Mouse (Mus musculus): ENCODE data around the gene Fmnl2.

Fmnl2 gene

GRCm38 (mm10) chr2:53029716-53030431 is 172.2 kb downstream of the Fmnl2 start:
- in situ Hi-C loops (cut with MboI, MseI), result loop anchor here (25.0 kb wide), 1 partner anchor 1057 kb away; the partner anchor contains the start of gene Rprm

DNA sequence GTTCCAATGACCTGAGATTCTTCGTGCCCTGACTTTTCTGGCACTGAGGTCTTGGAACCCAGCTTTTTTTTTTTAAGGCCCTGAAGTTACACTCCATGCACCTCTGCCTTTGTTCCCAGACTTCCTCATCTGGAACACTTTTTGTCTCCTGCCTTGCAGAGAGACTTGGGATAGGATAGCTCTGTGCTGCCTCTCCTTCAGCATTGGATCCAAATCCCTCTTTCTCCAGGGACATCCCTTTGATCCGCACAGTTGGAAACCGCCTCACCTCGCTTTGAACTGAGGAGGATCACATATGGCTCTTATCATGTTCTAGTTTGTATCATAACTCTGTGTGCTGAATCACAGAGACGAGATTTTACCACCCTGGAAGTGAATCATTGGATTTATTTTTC is 172.8 kb downstream of the Fmnl2 start:
- in situ Hi-C loops (cut with MboI, MseI), result loop anchor here (25.0 kb wide), 1 partner anchor 1057 kb away; the partner anchor contains the start of gene Rprm

- in situ Hi-C loops (cut with MboI, MseI), result loop anchor here (25.0 kb wide), 1 partner anchor 1049 kb away; the partner anchor contains the start of gene Rprm
Observed at GRCm38 (mm10) chr2:53038253-53038652, 180.6 kb downstream of the Fmnl2 start.

DNA sequence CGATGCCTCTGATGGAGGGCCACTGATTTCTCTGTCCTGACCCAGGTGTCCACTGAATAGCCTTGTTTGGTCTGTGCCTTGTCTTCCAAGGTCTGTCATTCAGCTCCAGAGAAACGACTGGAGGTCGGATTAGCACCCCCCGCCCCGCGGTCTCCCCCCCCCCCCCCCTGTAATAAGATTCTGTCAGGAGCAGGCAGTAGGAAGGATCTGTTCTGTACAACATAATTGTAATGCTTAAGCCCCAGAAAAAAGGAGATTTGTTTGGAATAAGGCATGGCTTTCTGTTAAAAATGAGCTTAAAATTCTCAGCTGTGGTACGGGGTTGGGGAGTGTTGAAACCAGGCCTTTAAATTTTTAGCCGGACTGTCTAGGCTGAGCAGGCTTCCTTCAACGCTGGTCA is 181.1 kb downstream of the Fmnl2 start:
- in situ Hi-C loops (cut with MboI, MseI), result loop anchor here (25.0 kb wide), 1 partner anchor 1049 kb away; the partner anchor contains the start of gene Rprm

DNA sequence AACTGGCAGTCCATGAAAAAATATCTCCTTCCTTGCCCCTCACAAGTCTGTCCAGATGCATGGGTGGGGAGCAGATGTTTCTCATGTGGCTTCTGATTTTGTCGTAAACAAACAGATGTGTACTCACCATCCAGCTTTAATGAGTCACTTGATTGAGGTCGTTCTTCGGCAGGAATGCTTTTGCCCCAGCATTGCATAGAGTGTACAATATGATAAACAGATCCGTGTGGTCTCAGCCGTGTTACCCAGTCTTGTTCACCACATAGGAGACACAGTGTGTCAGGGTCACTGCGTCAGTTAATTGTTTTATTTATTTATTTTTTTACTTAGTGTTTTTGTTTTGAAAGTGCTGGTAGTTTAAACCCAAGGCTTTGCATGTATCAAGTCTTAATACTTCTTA is 189.4 kb downstream of the Fmnl2 start:
- in situ Hi-C loops (cut with MboI, MseI), result loop anchor here (25.0 kb wide), 1 partner anchor 1040 kb away; the partner anchor contains the start of gene Rprm

GRCm38 (mm10) chr2:53047749-53048387 is 190.2 kb downstream of the Fmnl2 start:
- in situ Hi-C loops (cut with MboI, MseI), result loop anchor here (25.0 kb wide), 1 partner anchor 1039 kb away; the partner anchor contains the start of gene Rprm

DNA sequence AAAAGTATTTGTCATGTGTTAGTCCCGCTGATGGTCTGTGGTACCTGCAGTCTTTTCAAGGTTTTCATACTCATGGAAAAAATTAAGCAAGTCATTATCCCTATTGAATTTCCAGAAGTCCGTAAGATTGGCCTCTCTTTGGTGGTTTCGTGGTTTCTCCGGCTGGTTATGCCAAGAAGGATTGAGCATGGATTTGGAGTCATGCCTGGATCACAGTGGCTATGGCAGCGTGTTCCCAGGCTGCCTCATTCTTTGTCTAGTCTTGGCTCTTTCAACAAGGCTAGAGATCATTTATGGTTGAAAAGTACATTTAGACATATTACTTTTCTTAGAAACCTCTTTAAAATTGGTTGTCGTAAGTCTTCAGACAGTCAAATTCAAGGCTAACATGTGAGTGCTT is 192.7 kb downstream of the Fmnl2 start:
- in situ Hi-C loops (cut with MboI, MseI), result no loop called here

DNA sequence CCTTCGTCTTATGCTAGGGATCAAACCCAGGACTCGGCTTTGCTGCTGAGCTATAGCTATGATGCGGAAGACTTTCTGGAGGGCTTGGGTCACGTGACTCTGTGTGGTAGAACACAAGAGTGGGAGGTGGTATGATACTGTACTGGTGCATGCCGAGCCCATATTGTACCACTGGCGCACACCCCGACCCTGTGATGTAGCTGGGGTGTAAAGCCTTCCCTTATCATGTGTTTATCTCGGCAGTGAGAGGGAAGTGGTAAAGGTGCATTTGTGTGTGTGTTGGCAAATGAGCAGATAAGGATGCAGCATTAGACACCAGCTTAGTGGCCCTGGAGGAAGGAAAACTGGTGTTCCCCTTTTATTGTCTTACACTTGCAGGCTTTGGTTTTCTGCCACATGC is 193.8 kb downstream of the Fmnl2 start:
- in situ Hi-C loops (cut with MboI, MseI), result no loop called here

- in situ Hi-C loops (cut with MboI, MseI), result no loop called here
Observed at GRCm38 (mm10) chr2:53053714-53054113, 196.1 kb downstream of the Fmnl2 start.

GRCm38 (mm10) chr2:53056556-53056955 is 198.9 kb downstream of the Fmnl2 start:
- in situ Hi-C loops (cut with MboI, MseI), result no loop called here

DNA sequence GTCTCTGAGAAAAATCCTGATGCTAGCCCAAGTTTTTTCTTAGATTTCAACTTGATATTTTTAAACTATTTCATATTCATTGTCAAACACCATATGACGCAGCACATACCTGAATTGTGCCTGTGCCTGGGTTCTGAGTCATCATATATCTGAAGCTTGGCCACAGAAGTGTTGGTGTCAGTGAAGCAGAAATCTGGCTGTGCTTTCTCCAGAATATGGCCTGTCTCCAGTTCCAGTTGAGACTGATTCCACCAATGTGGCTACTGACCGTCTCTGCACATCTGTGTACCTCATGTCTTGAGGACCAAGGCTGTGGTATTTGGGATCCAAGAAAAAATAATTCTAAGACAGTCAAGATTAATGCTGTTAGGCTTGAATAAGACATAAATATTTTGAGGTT is 199.6 kb downstream of the Fmnl2 start:
- in situ Hi-C loops (cut with MboI, MseI), result no loop called here

DNA sequence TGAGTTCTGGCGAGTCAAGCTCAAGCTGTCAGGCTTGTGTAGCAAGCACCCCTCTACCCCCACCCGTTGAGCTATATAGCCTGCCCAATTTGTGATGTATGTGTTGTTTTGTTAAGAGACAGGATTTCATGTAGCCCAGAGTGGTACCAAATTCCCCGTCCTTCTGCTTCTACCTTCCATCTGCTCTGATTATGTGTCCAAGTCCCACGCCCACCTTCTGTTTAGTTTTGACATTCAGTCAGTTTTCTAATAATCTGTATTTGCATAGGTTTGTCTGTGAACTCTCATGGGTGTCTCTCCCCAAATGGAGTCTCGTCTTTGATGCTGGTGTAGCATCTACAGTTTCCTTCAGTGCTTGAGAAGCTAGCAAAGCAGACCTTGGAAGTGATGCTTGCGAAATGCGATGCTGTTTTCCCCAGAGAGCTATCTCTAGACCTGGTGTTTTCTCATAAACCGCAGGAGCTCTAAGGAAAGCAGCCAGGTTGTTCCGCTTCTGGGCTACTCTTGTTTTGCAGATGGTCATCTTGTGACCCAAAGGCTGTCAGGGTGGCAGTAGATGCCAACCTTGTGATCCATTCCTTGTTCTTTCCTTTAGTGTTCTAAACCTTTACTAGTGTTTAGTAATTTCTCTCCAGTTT is 203.8 kb downstream of the Fmnl2 start:
- in situ Hi-C loops (cut with MboI, MseI), result no loop called here

DNA sequence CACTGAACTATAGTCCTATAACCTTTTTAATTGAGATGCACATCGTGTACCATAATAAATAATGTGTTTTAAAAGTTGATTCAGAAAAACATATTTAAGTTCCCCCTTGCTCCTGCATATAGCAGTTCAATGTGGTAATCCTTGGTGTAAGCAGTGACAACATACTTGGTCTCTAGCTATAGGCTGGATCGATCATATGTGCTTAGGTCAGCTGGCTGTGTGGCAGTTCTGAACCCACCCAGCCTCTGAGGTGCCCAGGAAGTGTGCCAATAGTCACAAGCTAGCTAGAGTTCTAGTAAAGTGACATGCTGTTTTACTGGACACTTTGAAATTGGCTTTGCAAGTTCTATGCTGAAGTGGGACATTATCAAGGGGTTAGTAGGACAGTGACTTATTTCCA is 209.3 kb downstream of the Fmnl2 start:
- in situ Hi-C loops (cut with MboI, MseI), result no loop called here

DNA sequence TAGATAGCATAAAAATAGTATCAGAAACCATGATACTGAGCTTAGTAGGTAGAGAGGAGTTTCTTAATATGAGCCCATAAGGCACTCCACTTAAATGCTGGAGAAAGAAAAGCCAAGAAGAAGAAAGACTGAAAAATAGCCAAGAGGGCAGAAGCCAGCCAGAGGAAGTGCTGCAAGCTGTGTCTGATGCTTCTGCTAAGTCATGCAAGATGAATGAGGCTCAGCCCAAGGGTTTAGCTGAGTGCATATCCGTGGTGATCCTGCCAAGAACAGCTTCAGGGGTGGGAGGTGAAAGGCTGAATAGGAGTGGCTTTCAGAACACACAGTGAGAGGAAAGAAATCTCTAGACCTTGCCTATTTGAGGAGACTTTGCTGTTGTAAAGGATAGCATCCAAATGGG is 212.9 kb downstream of the Fmnl2 start:
- in situ Hi-C loops (cut with MboI, MseI), result no loop called here

GRCm38 (mm10) chr2:53079693-53080286 is 222.1 kb downstream of the Fmnl2 start:
- in situ Hi-C loops (cut with MboI, MseI), result no loop called here

GRCm38 (mm10) chr2:53082045-53082444 is 224.4 kb downstream of the Fmnl2 start:
- in situ Hi-C loops (cut with MboI, MseI), result no loop called here

GRCm38 (mm10) chr2:53082501-53082900 is 224.8 kb downstream of the Fmnl2 start:
- in situ Hi-C loops (cut with MboI, MseI), result no loop called here

GRCm38 (mm10) chr2:53083241-53083640 is 225.6 kb downstream of the Fmnl2 start:
- in situ Hi-C loops (cut with MboI, MseI), result no loop called here

GRCm38 (mm10) chr2:53085617-53086202 is 228.1 kb downstream of the Fmnl2 start:
- in situ Hi-C loops (cut with MboI, MseI), result loop anchor here (5.0 kb wide), 1 partner anchor 323 kb away; no protein-coding TSS in a partner anchor

DNA sequence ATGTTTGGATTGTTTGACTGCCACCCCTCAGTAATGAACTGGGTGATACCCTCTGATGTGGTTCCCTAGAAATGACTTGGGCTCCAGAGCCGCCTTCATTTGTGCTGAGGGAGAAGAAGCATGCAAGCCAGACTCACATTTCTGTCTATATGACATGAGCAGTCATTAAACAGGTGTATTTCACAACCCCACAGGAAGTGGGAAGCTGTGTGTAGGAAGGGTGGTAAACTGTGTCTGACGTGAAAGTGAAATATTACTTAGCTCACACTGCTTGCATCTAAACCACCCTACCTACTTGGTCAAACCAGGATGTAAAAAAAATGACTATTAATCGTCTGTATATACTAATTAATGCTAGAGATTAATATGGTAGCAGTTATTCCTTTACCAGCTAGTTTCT is 231.1 kb downstream of the Fmnl2 start:
- in situ Hi-C loops (cut with MboI, MseI), result loop anchor here (5.0 kb wide), 1 partner anchor 326 kb away; no protein-coding TSS in a partner anchor

DNA sequence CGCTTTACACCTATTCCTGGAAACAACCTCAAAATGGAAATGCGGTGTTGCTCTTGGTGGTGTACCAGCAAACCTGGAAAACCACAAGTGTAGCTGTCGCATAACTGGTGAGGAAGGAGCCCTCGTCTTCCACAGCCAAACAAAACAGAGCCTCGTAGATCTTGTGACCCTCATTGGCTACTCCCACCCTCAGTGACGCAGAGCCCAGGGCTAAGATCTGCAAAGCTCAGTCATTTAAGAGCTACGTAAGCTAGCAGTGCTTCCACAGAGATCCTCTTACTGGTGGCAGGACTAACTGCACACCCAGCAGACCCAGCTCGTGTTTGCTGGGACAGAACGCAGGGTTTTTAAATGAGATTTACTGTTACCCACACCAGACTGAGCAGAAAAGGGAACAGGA is 237.4 kb downstream of the Fmnl2 start:
- in situ Hi-C loops (cut with MboI, MseI), result no loop called here

DNA sequence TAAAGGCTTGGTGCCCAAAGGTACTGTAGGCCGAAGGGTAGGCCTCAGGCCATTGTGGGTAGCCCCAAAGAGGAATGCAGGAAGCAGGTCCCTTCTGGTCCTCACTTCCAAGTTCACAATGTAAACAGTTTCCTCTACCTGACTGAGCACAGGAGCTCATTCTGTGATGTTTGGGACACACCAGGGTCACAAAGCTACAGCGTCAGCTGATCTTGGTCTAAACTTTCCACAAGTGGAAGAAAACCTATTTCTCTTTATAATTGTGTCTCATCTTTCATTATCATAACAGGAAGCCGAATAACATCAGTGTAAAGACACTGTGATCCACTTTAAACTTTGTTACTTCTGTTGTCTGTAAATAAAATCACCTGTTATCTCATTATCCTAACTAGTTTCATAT is 237.8 kb downstream of the Fmnl2 start:
- in situ Hi-C loops (cut with MboI, MseI), result no loop called here

Data from T-helper 1 cell (primary cell).